Mouse (Mus musculus): ENCODE results near the gene Cox17.

Cox17 gene

GRCm38 (mm10) chr16:38372876-38373275 lies 26.1 kb downstream of the Cox17 start:
- DNase-seq = no peak

GRCm38 (mm10) chr16:38373439-38373838 lies 26.6 kb downstream of the Cox17 start:
- no peak for DNase-seq

- DNase-seq = no peak
These were observed 27.1 kb downstream of the Cox17 start for GRCm38 (mm10) chr16:38373941-38374340.

GRCm38 (mm10) chr16:38374379-38375140 lies 27.8 kb downstream of the Cox17 start:
- no peak for DNase-seq

- DNase-seq = no peak
These were observed 28.4 kb downstream of the Cox17 start for GRCm38 (mm10) chr16:38375182-38375581.

- peak; percentile 55 for DNase-seq
These were observed 29.5 kb downstream of the Cox17 start for GRCm38 (mm10) chr16:38376163-38376840.

GRCm38 (mm10) chr16:38376841-38377249 lies 30.1 kb downstream of the Cox17 start:
- no peak for DNase-seq

- DNase-seq = no peak
These were observed 30.8 kb downstream of the Cox17 start for GRCm38 (mm10) chr16:38377546-38377945.

GRCm38 (mm10) chr16:38378591-38378990 lies 31.8 kb downstream of the Cox17 start:
- no peak for DNase-seq

GRCm38 (mm10) chr16:38379088-38379487 lies 32.3 kb downstream of the Cox17 start:
- DNase-seq = no peak

- no peak for DNase-seq
These were observed 32.7 kb downstream of the Cox17 start for GRCm38 (mm10) chr16:38379493-38379892.

GRCm38 (mm10) chr16:38379926-38380325 lies 33.1 kb downstream of the Cox17 start:
- DNase-seq = no peak

GRCm38 (mm10) chr16:38383683-38384082 lies 36.9 kb downstream of the Cox17 start:
- no peak for DNase-seq

- DNase-seq = no peak
These were observed 38.4 kb downstream of the Cox17 start for GRCm38 (mm10) chr16:38385184-38385634.

GRCm38 (mm10) chr16:38385700-38386099 lies 38.9 kb downstream of the Cox17 start:
- no peak for DNase-seq

GRCm38 (mm10) chr16:38387389-38387788 lies 40.6 kb downstream of the Cox17 start:
- DNase-seq = no peak

- DNase-seq = no peak
These were observed 42.0 kb downstream of the Cox17 start for GRCm38 (mm10) chr16:38388757-38389156.

- DNase-seq = no peak
These were observed 42.6 kb downstream of the Cox17 start for GRCm38 (mm10) chr16:38389284-38389893.

GRCm38 (mm10) chr16:38390322-38390721 lies 43.5 kb downstream of the Cox17 start:
- DNase-seq = no peak

- no peak for DNase-seq
These were observed 45.5 kb downstream of the Cox17 start for GRCm38 (mm10) chr16:38392126-38392894.

GRCm38 (mm10) chr16:38394191-38394618 lies 47.4 kb downstream of the Cox17 start:
- no peak for DNase-seq

- no peak for DNase-seq
These were observed 48.4 kb downstream of the Cox17 start for GRCm38 (mm10) chr16:38395060-38395730.

Data from right cerebral cortex, postnatal 25 days (tissue).